Mouse (Mus musculus): ENCODE results near the gene Blvrb. TPM values are rescaled to one million over a fixed set of nuclear protein-coding genes. Genes with fewer than 3 reads are reported as not detected.

Blvrb gene
- 1.6 TPM for polyA plus RNA-seq (2014; fragmentation: Illumina TruSeq; extraction: RNeasy Lipid Tissue Mini Kit (QIAGEN cat#74804); ENCODE audit: low read depth, low replicate concordance)

DNA sequence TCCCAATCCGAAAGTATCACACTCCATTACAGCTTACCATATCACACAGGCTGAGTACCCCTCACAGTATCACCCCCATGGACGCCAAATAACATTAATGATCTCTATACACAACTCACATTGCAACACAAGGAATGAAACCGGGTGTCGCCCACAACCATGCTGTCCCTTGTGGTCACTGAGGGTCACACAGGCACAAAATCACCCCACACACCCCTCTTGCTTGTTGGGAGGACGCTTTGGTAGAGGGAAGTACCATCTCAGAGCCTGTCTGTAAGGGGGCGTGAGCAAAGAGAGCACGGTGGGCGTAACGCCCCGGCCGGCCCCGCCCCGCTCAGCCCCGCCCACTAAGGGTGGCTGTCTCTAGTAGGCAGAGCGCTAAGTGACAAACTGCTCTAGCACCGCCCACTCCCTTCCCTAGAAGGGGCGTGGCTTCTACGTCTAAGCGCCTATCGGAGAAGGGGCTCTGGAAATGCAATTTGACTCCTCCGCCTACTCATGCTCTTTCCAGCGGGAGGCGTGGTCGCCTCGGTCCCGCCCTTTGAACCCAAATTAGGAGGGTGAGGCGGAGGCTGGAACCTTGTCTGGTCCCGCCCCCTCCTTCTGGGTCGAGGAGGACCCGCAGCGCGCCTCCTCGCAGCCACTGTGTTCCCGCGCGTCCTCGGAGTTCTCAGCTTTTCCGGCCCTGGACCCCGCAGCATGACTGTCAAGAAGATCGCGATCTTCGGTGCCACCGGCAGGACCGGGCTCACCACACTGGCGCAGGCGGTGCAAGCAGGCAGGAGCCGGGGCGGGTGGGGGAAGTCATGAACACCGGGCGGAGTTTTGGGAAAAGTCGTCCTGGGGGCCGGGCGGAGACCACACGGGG is at the start of gene Blvrb, which contains the start of gene Sptbn4:
Gene Blvrb, plus strand, starts transcription at position 560 of the 868 bp plus-strand sequence.
Gene Sptbn4, minus strand, starts transcription at position 268 of the 868 bp plus-strand sequence.

DNA sequence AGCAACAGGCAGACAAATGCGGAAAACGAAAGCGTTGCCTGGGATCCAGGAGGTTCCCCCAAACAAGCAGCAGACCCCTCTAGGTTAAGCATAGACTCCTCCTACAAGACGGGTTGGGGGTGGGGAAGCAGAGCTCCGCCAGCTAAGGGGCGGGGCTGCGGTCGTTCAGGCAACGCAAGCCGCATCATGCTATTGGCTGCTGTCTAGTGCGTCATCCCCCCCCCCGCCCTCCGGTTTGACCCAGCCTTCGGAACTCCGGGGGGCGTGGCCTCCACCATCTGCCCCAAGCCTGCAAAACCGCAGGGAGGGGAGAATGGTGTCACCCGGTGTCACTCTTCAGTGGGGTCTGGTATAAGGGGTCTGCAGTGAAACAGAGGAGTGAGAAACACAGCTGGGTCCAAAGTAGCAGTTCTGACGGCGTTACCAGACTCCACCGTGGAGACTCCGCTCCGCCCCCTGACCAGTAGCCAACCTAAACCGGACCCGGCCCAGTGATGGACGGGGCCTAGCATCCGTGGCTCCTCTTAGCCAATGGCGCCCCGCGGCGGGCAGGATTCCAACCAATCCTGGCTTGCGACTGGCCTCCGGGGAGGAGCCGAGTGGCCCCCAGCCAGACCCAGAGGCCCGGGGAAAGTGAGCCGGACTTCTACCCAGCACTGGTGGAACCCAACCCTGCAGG is 25.5 kb downstream of the Blvrb start, which contains the start of gene Sertad3:
Gene Sertad3, plus strand, starts transcription at position 613 of the 679 bp plus-strand sequence.

DNA sequence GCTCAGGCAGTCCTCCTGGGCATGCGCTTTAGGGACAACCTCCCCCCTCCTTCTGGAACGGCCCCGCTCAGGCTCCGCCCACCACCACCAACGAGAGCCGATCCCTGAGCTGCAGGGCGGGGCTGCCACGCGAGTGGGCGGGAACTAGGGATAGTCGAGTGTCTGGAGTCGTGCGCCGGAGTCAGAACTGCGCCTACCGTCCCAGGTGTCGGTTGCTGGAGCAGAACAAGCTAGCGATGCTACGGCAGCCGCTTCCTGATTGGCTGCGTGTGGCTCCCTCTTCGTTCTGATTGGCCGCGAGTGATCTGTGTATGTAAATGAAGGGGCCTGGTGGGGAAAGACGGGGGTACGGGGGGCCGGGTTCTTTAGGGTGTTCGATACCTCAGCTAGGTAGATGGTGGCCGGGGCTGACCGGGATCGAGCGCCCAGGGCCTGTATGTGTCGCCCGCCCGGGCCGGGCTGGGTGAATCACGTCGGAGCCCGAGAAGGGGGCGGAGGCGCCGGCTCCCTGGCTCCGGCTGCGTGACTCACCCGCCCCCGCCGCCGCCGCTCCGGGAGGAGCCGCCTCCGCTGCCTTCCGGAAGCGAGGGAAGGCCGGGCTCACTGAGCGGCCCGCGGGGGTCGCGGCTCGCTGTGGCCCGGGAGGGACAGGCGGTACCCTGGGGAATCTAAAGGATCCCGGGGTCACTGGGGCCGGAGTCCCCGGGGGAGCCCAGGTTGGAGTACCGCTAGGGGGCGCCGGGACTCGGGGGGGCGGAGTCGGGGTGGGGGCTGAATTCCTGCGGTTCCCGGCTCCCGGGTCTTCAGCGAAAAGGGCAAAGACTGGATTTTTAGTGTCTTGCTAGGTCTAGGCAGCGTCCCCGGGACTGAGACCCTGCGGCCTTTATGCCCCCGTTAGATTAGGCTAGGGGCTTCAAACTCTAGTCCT is 39.3 kb downstream of the Blvrb start, which contains the start of gene Sertad1:
Gene Sertad1, plus strand, starts transcription at position 141 of the 928 bp plus-strand sequence.

DNA sequence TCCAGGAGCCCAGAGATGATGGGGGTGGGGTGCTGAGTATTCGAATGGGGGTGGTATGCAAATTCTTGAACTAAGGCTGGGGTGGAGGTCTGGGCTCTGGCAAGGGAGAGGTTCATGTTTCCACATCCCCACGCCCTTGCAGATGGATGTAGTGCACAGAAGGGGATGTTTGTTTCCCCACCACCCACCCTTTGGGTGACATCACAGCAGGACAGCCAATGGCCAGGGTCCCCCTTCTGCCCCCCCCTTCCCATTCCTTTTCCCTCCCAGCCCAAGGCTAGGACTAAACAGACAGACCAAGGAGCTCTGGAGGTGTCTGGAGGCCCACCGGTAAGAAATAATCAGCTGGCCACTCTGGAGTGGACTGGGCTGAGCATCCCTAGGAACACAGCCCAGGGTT is 51.3 kb downstream of the Blvrb start, which contains the start of gene Prx:
Gene Prx, plus strand, starts transcription at position 289 of the 400 bp plus-strand sequence.

Other genes with a start within 250 kb of the Blvrb start
- gene Itpkc, start 219.3 kb upstream of the Blvrb start, polyA plus RNA-seq (2014; fragmentation: Illumina TruSeq; extraction: RNeasy Lipid Tissue Mini Kit (QIAGEN cat#74804); ENCODE audit: low read depth, low replicate concordance): 0.58 TPM
- gene Coq8b, start 215.0 kb upstream of the Blvrb start, polyA plus RNA-seq (2014; fragmentation: Illumina TruSeq; extraction: RNeasy Lipid Tissue Mini Kit (QIAGEN cat#74804); ENCODE audit: low read depth, low replicate concordance): 1.8 TPM
- gene Numbl, start 189.5 kb upstream of the Blvrb start, polyA plus RNA-seq (2014; fragmentation: Illumina TruSeq; extraction: RNeasy Lipid Tissue Mini Kit (QIAGEN cat#74804); ENCODE audit: low read depth, low replicate concordance): 0.35 TPM
- 1.6 TPM for gene Ltbp4, start 110.3 kb upstream of the Blvrb start, polyA plus RNA-seq (2014; fragmentation: Illumina TruSeq; extraction: RNeasy Lipid Tissue Mini Kit (QIAGEN cat#74804); ENCODE audit: low read depth, low replicate concordance)
- 0.99 TPM for gene Shkbp1, start 92.0 kb upstream of the Blvrb start, polyA plus RNA-seq (2014; fragmentation: Illumina TruSeq; extraction: RNeasy Lipid Tissue Mini Kit (QIAGEN cat#74804); ENCODE audit: low read depth, low replicate concordance)
- gene Gm20479, start 90.6 kb upstream of the Blvrb start, polyA plus RNA-seq (2014; fragmentation: Illumina TruSeq; extraction: RNeasy Lipid Tissue Mini Kit (QIAGEN cat#74804); ENCODE audit: low read depth, low replicate concordance): not detected
- gene Sptbn4, start 292 bp upstream of the Blvrb start, polyA plus RNA-seq (2014; fragmentation: Illumina TruSeq; extraction: RNeasy Lipid Tissue Mini Kit (QIAGEN cat#74804); ENCODE audit: low read depth, low replicate concordance): not detected
- gene Sertad3, start 25.8 kb downstream of the Blvrb start, polyA plus RNA-seq (2014; fragmentation: Illumina TruSeq; extraction: RNeasy Lipid Tissue Mini Kit (QIAGEN cat#74804); ENCODE audit: low read depth, low replicate concordance): 2.0 TPM
- 0.64 TPM for gene Sertad1, start 38.9 kb downstream of the Blvrb start, polyA plus RNA-seq (2014; fragmentation: Illumina TruSeq; extraction: RNeasy Lipid Tissue Mini Kit (QIAGEN cat#74804); ENCODE audit: low read depth, low replicate concordance)
- not detected for gene Prx, start 51.3 kb downstream of the Blvrb start, polyA plus RNA-seq (2014; fragmentation: Illumina TruSeq; extraction: RNeasy Lipid Tissue Mini Kit (QIAGEN cat#74804); ENCODE audit: low read depth, low replicate concordance)
- gene Hipk4, start 75.3 kb downstream of the Blvrb start, polyA plus RNA-seq (2014; fragmentation: Illumina TruSeq; extraction: RNeasy Lipid Tissue Mini Kit (QIAGEN cat#74804); ENCODE audit: low read depth, low replicate concordance): not detected
- 0.82 TPM for gene Pld3, start 105.2 kb downstream of the Blvrb start, polyA plus RNA-seq (2014; fragmentation: Illumina TruSeq; extraction: RNeasy Lipid Tissue Mini Kit (QIAGEN cat#74804); ENCODE audit: low read depth, low replicate concordance)
- gene 2310022A10Rik, start 105.3 kb downstream of the Blvrb start, polyA plus RNA-seq (2014; fragmentation: Illumina TruSeq; extraction: RNeasy Lipid Tissue Mini Kit (QIAGEN cat#74804); ENCODE audit: low read depth, low replicate concordance): 2.3 TPM
- 29.2 TPM for gene Akt2, start 143.6 kb downstream of the Blvrb start, polyA plus RNA-seq (2014; fragmentation: Illumina TruSeq; extraction: RNeasy Lipid Tissue Mini Kit (QIAGEN cat#74804); ENCODE audit: low read depth, low replicate concordance)
- gene Ttc9b, start 205.9 kb downstream of the Blvrb start, polyA plus RNA-seq (2014; fragmentation: Illumina TruSeq; extraction: RNeasy Lipid Tissue Mini Kit (QIAGEN cat#74804); ENCODE audit: low read depth, low replicate concordance): not detected
- 1.2 TPM for gene Map3k10, start 226.6 kb downstream of the Blvrb start, polyA plus RNA-seq (2014; fragmentation: Illumina TruSeq; extraction: RNeasy Lipid Tissue Mini Kit (QIAGEN cat#74804); ENCODE audit: low read depth, low replicate concordance)
- 4.0 TPM for gene Zfp607b, start 241.4 kb downstream of the Blvrb start, polyA plus RNA-seq (2014; fragmentation: Illumina TruSeq; extraction: RNeasy Lipid Tissue Mini Kit (QIAGEN cat#74804); ENCODE audit: low read depth, low replicate concordance)

Data from adrenal gland, adult 10 weeks (tissue).